Mouse (Mus musculus) embryo, embryonic 11.5 days (tissue): ENCODE data around the gene Tnrc6c.

Source experiments
- DNase-seq: peaks from one replicate; pipeline ENCODE4 v3.0.0-alpha.2; 2012; ENCODE audit warnings: low read depth, low spot score

Tnrc6c gene

GRCm38 (mm10) chr11:117674531-117674930, 20.4 kb downstream of the Tnrc6c start:
- DNase-seq, result no peak

- DNase-seq, result no peak
Observed at GRCm38 (mm10) chr11:117676649-117677048, 22.6 kb downstream of the Tnrc6c start.

GRCm38 (mm10) chr11:117677111-117677510, 23.0 kb downstream of the Tnrc6c start:
- no peak for DNase-seq

- no peak for DNase-seq
Observed at GRCm38 (mm10) chr11:117677594-117677993, 23.5 kb downstream of the Tnrc6c start.

- no peak for DNase-seq
Observed at GRCm38 (mm10) chr11:117678155-117678554, 24.1 kb downstream of the Tnrc6c start.

- DNase-seq, result no peak
Observed at GRCm38 (mm10) chr11:117678740-117679139, 24.7 kb downstream of the Tnrc6c start.

GRCm38 (mm10) chr11:117684640-117685039, 30.6 kb downstream of the Tnrc6c start:
- DNase-seq, result no peak

- no peak for DNase-seq
Observed at GRCm38 (mm10) chr11:117685461-117685860, 31.4 kb downstream of the Tnrc6c start.

- no peak for DNase-seq
Observed at GRCm38 (mm10) chr11:117686021-117686420, 31.9 kb downstream of the Tnrc6c start.

- DNase-seq, result no peak
Observed at GRCm38 (mm10) chr11:117688603-117689002, 34.5 kb downstream of the Tnrc6c start.

GRCm38 (mm10) chr11:117691311-117691710, 37.2 kb downstream of the Tnrc6c start:
- DNase-seq, result no peak

GRCm38 (mm10) chr11:117694050-117694449, 40.0 kb downstream of the Tnrc6c start:
- DNase-seq, result no peak

GRCm38 (mm10) chr11:117696585-117696984, 42.5 kb downstream of the Tnrc6c start:
- DNase-seq, result no peak

- no peak for DNase-seq
Observed at GRCm38 (mm10) chr11:117700871-117701270, 46.8 kb downstream of the Tnrc6c start.

GRCm38 (mm10) chr11:117706267-117706666, 52.2 kb downstream of the Tnrc6c start:
- DNase-seq, result no peak

GRCm38 (mm10) chr11:117707238-117707637, 53.1 kb downstream of the Tnrc6c start:
- no peak for DNase-seq

- DNase-seq, result peak; percentile 48
Observed at GRCm38 (mm10) chr11:117709308-117709707, 55.2 kb downstream of the Tnrc6c start.

- no peak for DNase-seq
Observed at GRCm38 (mm10) chr11:117710815-117711294, 56.8 kb downstream of the Tnrc6c start.

- no peak for DNase-seq
Observed at GRCm38 (mm10) chr11:117712065-117712464, 58.0 kb downstream of the Tnrc6c start.

- DNase-seq, result no peak
Observed at GRCm38 (mm10) chr11:117713375-117713774, 59.3 kb downstream of the Tnrc6c start.

- no peak for DNase-seq
Observed at GRCm38 (mm10) chr11:117718838-117719237, 64.7 kb downstream of the Tnrc6c start.

GRCm38 (mm10) chr11:117724604-117725301, 70.7 kb downstream of the Tnrc6c start:
- DNase-seq, result no peak

GRCm38 (mm10) chr11:117727031-117727430, 72.9 kb downstream of the Tnrc6c start:
- no peak for DNase-seq

GRCm38 (mm10) chr11:117728245-117728644, 74.2 kb downstream of the Tnrc6c start:
- DNase-seq, result no peak
